Mouse (Mus musculus) intestine, postnatal 0 days (tissue): ENCODE measurements around the gene Dpy19l3. TPM values are rescaled to one million over a fixed set of nuclear protein-coding genes. Genes with fewer than 3 reads are reported as not detected.

ENCODE experiments used
- ATAC-seq: fragments of 200-750 bp; cut with Nextera tagmentation; 2 replicates; pipeline ENCODE4 v1.8.0; 2017; ENCODE audit warnings: mild to moderate bottlenecking, moderate TSS enrichment, moderate library complexity
- H3K27ac ChIP-seq: fragments of 300-500 bp; sonication (generic); 2 replicates; pipeline ENCODE4 v1.5.1; 2014; ENCODE audit warnings: mild to moderate bottlenecking, low read depth, low read length, moderate library complexity
- H3K27me3 ChIP-seq: fragments of 300-500 bp; sonication (generic); replicated peaks from 2 replicates; pipeline ENCODE4 v1.6.1; 2014; ENCODE audit warnings: low read length, mixed read lengths; ENCODE audit not compliant: control insufficient read depth, insufficient read depth
- H3K36me3 ChIP-seq: fragments of 300-500 bp; sonication (generic); 2 replicates; pipeline ENCODE4 v1.6.1; 2014; ENCODE audit warnings: mild to moderate bottlenecking, moderate library complexity; ENCODE audit not compliant: control insufficient read depth, insufficient read depth
- H3K4me1 ChIP-seq: fragments of 300-500 bp; sonication (generic); replicated peaks from 2 replicates; pipeline ENCODE4 v1.6.1; 2014; ENCODE audit warnings: antibody characterized with exemption, low read length, mixed read lengths; ENCODE audit not compliant: control insufficient read depth, insufficient read depth
- H3K4me2 ChIP-seq: fragments of 300-500 bp; sonication (generic); replicated peaks from 2 replicates; pipeline ENCODE4 v1.6.1; 2014; ENCODE audit warnings: low read depth, mild to moderate bottlenecking, moderate library complexity
- H3K4me3 ChIP-seq: fragments of 300-500 bp; sonication (generic); 2 replicates; pipeline ENCODE4 v1.5.1; 2014; ENCODE audit warnings: low read depth, low read length
- H3K9ac ChIP-seq: fragments of 300-500 bp; sonication (generic); 2 replicates; pipeline ENCODE4 v1.6.1; 2014; ENCODE audit warnings: mild to moderate bottlenecking, low read depth, low read length
- H3K9me3 ChIP-seq: fragments of 300-500 bp; sonication (generic); 2 replicates; pipeline ENCODE4 v1.6.1; 2016; ENCODE audit warnings: mixed run types; ENCODE audit not compliant: control insufficient read depth
- CTCF ChIP-seq: sonication (generic); IDR thresholded peaks from 2 replicates; pipeline ENCODE4 v1.5.1; 2016; ENCODE audit warnings: low read depth, mild to moderate bottlenecking, control low read depth, antibody characterized with exemption, moderate library complexity
- WGBS: fragments of 180-500 bp; shearing (Covaris S2); extraction: QIAGEN DNeasy Blood & Tissue Kit; methylation state at CpG from one replicate; pipeline ENCODE4 v1.1.7; 2014; 5-methylcytosine and 5-hydroxymethylcytosine counted together
- polyA plus RNA-seq: library from polyadenylated mRNA; unstranded; fragments of >200 nt; fragmentation: Nextera tagmentation; extraction: Ambion mirVana; gene quantifications from 2 replicates; pipeline ENCODE4 v1.2.1, GENCODE M21; 2015

Gene Dpy19l3
- polyA plus RNA-seq, 1 experiment from 2014 or later = 7.2 TPM

DNA sequence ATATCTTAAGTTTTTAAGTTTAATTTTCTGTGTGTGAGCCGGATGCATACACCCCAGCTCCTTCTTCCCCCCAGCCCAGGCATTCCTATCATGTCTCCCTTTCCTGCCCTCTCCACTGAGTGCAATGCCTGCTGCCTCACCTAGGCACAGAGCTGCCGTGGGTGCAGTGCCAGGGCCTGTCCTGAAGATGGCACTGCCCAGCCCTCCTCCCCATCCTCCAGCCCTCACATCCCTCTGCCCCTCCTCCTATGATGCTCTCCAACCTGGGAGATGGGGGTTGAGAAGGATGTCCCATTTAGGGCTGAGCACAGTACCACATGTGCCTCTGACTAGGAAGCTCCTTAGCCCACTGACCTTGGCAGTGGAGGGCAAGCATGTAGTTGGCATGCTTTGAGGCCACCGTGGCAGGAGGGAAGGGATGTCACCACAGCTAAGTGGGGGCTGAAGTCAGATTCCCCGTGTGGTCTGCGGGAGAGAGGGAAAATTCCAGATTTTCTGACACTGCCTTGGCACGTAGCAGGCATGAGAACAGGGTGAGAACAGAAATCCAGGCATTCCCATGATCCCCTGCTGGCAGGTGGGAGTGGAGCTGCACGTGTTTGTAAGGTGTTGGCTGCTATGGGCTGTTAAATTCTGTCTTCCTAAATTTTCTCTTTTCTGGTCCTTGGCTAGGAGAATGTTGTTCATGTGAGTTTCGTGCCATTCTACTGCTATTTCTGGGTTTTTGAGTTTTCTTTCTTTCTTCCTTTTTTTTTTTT, 35.7 kb downstream of the Dpy19l3 start:
- Histone ChIP-seq H3K27me3 (no peaks in the 10 kb centered on the region), H3K9me3 (no peaks in the 10 kb centered on the region), H3K27ac (no peak overlapping the region), H3K4me2 (no peak overlapping the region), H3K4me3 (no peak overlapping the region), H3K9ac (no peak overlapping the region), H3K36me3 (peaks cover 21% of the 10 kb centered on the region; the same call in 1 of the 2 replicates), H3K4me1 (no peaks in the 10 kb centered on the region)
- peak; percentile 57 for TF ChIP-seq CTCF
- no peak for ATAC-seq
- 87% methylated on average over 8 of the region's 8 CpGs for WGBS

DNA sequence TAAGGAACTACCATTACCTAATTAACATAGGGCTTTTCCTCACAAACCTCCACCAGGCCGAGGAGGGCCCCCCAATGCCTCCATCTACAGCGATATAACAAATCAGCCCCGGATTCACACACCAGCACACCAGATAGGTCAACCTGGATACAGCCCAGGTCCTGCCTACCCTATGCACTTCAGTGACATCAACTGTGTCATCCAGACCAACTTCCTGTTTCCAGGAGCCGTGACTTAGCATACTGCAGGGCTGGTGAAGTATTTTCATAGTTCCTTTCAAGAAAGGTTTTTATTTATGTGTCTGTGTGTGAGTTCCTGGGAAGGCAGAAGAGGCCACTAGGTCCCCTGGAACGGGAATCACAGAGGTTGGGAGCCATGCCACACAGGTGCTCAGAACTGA, 43.9 kb downstream of the Dpy19l3 start:
- no peak for ATAC-seq
- no peak overlapping the region for H3K4me3 ChIP-seq
- no peak overlapping the region for H3K9ac ChIP-seq
- H3K27me3 ChIP-seq = no peaks in the 10 kb centered on the region
- H3K9me3 ChIP-seq = no peaks in the 10 kb centered on the region
- WGBS = 87% methylated on average over 5 of the region's 5 CpGs
- peaks cover 24% of the 10 kb centered on the region for H3K36me3 ChIP-seq
- no peaks in the 10 kb centered on the region for H3K4me1 ChIP-seq
- H3K4me2 ChIP-seq = no peak overlapping the region
- H3K27ac ChIP-seq = no peak overlapping the region
- no peak for TF ChIP-seq CTCF

DNA sequence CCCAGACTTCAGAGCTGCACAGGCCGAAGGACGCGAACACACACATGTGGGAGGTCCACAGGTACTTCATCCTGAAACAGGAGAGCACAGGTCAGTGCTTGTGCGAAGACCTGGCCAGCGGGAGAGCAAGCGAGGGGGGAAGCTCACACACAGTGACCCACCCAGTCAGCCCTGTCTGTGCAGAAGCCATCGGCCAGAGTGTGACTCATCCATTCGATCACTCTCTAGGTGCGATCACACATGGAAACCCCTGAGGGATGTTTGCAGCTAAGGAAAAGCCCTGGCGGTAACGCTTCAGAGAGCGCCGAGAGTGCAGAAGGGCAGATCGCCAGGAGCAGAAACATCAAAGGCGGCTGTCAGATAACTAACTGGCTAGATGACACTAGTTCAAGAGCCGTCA, 46.2 kb downstream of the Dpy19l3 start:
- Histone ChIP-seq H3K9ac (no peak overlapping the region), H3K9me3 (no peaks in the 10 kb centered on the region), H3K27ac (no peak overlapping the region), H3K4me2 (no peak overlapping the region), H3K4me3 (no peak overlapping the region), H3K36me3 (peaks cover 12% of the 10 kb centered on the region), H3K4me1 (no peaks in the 10 kb centered on the region), H3K27me3 (no peaks in the 10 kb centered on the region)
- no peak for TF ChIP-seq CTCF
- 76% methylated on average over 16 of the region's 16 CpGs for WGBS
- no peak for ATAC-seq

DNA sequence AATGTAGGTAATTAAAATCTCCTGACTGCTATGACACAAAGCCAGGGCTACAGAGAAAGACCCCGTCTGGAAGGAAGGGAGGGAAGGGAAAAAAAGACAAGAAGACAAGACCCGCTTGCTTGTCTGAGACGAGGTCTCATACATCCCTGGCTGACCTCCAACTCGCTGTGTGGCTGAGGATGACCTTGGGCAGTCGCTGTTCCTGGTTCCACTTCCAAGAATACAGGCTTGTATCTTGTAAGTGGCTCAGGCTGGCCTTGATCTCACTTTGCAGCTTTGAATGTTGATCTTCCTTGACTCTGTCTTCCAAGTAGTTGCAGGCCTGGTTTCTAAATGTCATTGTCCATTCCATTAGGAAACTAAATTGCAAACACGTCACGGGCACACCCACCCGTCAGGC, 55.2 kb downstream of the Dpy19l3 start:
- Histone ChIP-seq H3K27me3 (no peaks in the 10 kb centered on the region), H3K4me2 (no peak overlapping the region), H3K36me3 (no peaks in the 10 kb centered on the region), H3K9ac (no peak overlapping the region), H3K27ac (no peak overlapping the region), H3K4me1 (no peaks in the 10 kb centered on the region), H3K4me3 (no peak overlapping the region), H3K9me3 (no peaks in the 10 kb centered on the region)
- TF ChIP-seq CTCF = no peak
- 89% methylated on average over 8 of the region's 8 CpGs for WGBS
- ATAC-seq = no peak

DNA sequence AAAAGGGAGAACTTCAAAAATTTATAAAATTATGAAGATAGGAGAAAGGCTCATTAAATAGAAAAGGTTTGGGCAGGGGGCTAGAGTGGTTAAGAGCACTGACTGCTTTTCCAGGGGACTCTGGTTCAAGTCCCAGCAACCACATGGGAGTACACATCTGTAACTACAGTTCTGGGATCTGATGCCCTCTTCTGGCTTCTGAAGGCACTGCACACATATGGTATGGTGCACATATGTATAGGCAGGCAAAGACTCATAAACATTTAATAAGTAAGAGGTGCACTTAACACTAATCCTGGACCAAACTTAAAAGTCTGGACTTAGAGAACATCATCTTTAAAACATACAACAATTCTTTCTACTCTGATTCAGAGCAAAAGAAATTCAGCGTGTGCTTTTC, 56.2 kb downstream of the Dpy19l3 start:
- no peaks in the 10 kb centered on the region for H3K4me1 ChIP-seq
- no peak for ATAC-seq
- WGBS = 98% methylated on average over 1 of the region's 1 CpGs
- H3K9me3 ChIP-seq = no peaks in the 10 kb centered on the region
- no peak overlapping the region for H3K27ac ChIP-seq
- no peaks in the 10 kb centered on the region for H3K27me3 ChIP-seq
- no peak overlapping the region for H3K4me3 ChIP-seq
- no peaks in the 10 kb centered on the region for H3K36me3 ChIP-seq
- H3K9ac ChIP-seq = no peak overlapping the region
- TF ChIP-seq CTCF = peak; percentile 21; the same call in 1 of the 2 replicates
- no peak overlapping the region for H3K4me2 ChIP-seq

DNA sequence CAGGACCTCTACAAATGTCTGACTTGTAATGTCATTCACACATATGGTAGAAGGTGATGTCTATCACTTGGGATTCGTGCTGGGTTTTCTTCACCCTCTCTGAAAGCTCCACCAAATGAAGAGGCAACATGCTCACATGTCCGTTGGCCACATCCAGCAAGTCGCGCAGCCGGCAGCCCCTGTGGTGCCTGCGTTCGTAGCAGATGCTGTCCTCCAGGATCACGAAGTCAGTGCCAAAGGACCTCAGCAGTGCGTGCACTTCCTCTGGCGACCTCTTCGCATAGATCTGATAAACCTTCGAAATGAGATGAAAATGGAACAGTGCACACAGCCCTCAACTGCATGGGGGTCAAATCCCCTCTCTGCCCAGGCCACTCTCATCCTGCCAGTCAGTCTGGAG, 61.6 kb downstream of the Dpy19l3 start:
- no peak for TF ChIP-seq CTCF
- Histone ChIP-seq H3K4me3 (no peak overlapping the region), H3K9me3 (no peaks in the 10 kb centered on the region), H3K4me1 (no peaks in the 10 kb centered on the region), H3K36me3 (peaks cover 5% of the 10 kb centered on the region; the same call in 1 of the 2 replicates), H3K9ac (no peak overlapping the region), H3K27me3 (no peaks in the 10 kb centered on the region), H3K27ac (no peak overlapping the region), H3K4me2 (no peak overlapping the region)
- 91% methylated on average over 12 of the region's 12 CpGs for WGBS
- no peak for ATAC-seq
